Mouse (Mus musculus) hindbrain, embryonic 12.5 days (tissue): ENCODE data around the gene Becn1. TPM values are rescaled to one million over a fixed set of nuclear protein-coding genes. Genes with fewer than 3 reads are reported as not detected.

Source experiments
- ATAC-seq: fragments of 200-750 bp; cut with Nextera tagmentation; 2 replicates; pipeline ENCODE4 v1.8.0; 2017; ENCODE audit warnings: moderate TSS enrichment; ENCODE audit not compliant: low FRiP score
- H3K27ac ChIP-seq: fragments of 300-500 bp; sonication (generic); 2 replicates; pipeline ENCODE4 v1.5.1; 2016; ENCODE audit warnings: mild to moderate bottlenecking
- H3K27me3 ChIP-seq: fragments of 300-500 bp; sonication (generic); 2 replicates; pipeline ENCODE4 v1.6.1; 2016; ENCODE audit warnings: mild to moderate bottlenecking
- H3K36me3 ChIP-seq: fragments of 300-500 bp; sonication (generic); 2 replicates; pipeline ENCODE4 v1.6.1; 2016; ENCODE audit warnings: mild to moderate bottlenecking
- H3K4me1 ChIP-seq: fragments of 300-500 bp; sonication (generic); 2 replicates; pipeline ENCODE4 v1.6.1; 2016
- H3K4me2 ChIP-seq: fragments of 300-500 bp; sonication (generic); replicated peaks from 2 replicates; pipeline ENCODE4 v1.6.1; 2016; ENCODE audit warnings: mild to moderate bottlenecking
- H3K4me3 ChIP-seq: fragments of 300-500 bp; sonication (generic); 2 replicates; pipeline ENCODE4 v1.5.1; 2016; ENCODE audit warnings: mild to moderate bottlenecking
- H3K9ac ChIP-seq: fragments of 300-500 bp; sonication (generic); 2 replicates; pipeline ENCODE4 v1.6.1; 2016; ENCODE audit warnings: mild to moderate bottlenecking, moderate library complexity
- H3K9me3 ChIP-seq: fragments of 300-500 bp; sonication (generic); replicated peaks from 2 replicates; pipeline ENCODE4 v1.6.1; 2016; ENCODE audit warnings: mild to moderate bottlenecking
- whole genome bisulfite sequencing: fragments of 180-500 bp; shearing (Covaris S2); methylation state at CpG from one replicate; pipeline ENCODE4 v1.1.7; 2016; 5-methylcytosine and 5-hydroxymethylcytosine counted together
- polyA plus RNA-seq: library from polyadenylated mRNA; unstranded; fragments of >200 nt; fragmentation: Nextera tagmentation; extraction: Ambion mirVana; gene quantifications from 2 replicates; pipeline ENCODE4 v1.2.1, GENCODE M21; 2016

Gene Becn1
- polyA plus RNA-seq, 1 experiment from 2014 or later, result 158 TPM

GRCm38 (mm10) chr11:101260826-101261380 lies 41.2 kb downstream of the Becn1 start:
- Histone ChIP-seq H3K4me2 (peak overlapping the region; percentile 96), H3K9me3 (no peaks in the 10 kb centered on the region), H3K27ac (0 out of 2 replicates have a peak overlapping the region, but pooled peaks have one; percentile 35), H3K9ac (peak overlapping the region; percentile 77), H3K4me3 (peak overlapping the region; percentile 51), H3K27me3 (peaks cover 54% of the 10 kb centered on the region), H3K4me1 (peaks cover 59% of the 10 kb centered on the region), H3K36me3 (peaks cover 15% of the 10 kb centered on the region; the same call in 1 of the 2 replicates)
- no peak for ATAC-seq
- under 1% methylated on average over 30 of the region's 30 CpGs for WGBS

- peaks cover 54% of the 10 kb centered on the region for H3K4me1 ChIP-seq
- peak; percentile 78 for ATAC-seq
- peaks cover 48% of the 10 kb centered on the region for H3K27me3 ChIP-seq
- peak within 1 kb of the TSS; percentile 77 for H3K9ac ChIP-seq
- under 1% methylated on average over 42 of the region's 43 CpGs for WGBS
- H3K4me3 ChIP-seq, result peak within 1 kb of the TSS; percentile 51
- H3K9me3 ChIP-seq, result no peaks in the 10 kb centered on the region
- H3K36me3 ChIP-seq, result peaks cover 17% of the 10 kb centered on the region; the same call in 1 of the 2 replicates
- peak within 1 kb of the TSS; percentile 96 for H3K4me2 ChIP-seq
- peak within 1 kb of the TSS; percentile 35 for H3K27ac ChIP-seq
Measured at GRCm38 (mm10) chr11:101259948-101260825, 41.9 kb downstream of the Becn1 start, which contains the start of gene Wnk4. TSS of gene Wnk4 (plus strand) at chr11:101260567.

- no peak for ATAC-seq
- peak overlapping the region; percentile 96 for H3K4me2 ChIP-seq
- peaks cover 52% of the 10 kb centered on the region for H3K4me1 ChIP-seq
- H3K4me3 ChIP-seq, result 0 out of 2 replicates have a peak overlapping the region, but pooled peaks have one; percentile 51
- peak overlapping the region; percentile 9; the same call in 1 of the 2 replicates for H3K9ac ChIP-seq
- H3K27me3 ChIP-seq, result peaks cover 40% of the 10 kb centered on the region
- peaks cover 17% of the 10 kb centered on the region; the same call in 1 of the 2 replicates for H3K36me3 ChIP-seq
- WGBS, result 44% methylated on average over 6 of the region's 6 CpGs
- peak overlapping the region; percentile 35 for H3K27ac ChIP-seq
- no peaks in the 10 kb centered on the region for H3K9me3 ChIP-seq
Measured at GRCm38 (mm10) chr11:101259261-101259712, 42.8 kb downstream of the Becn1 start.

GRCm38 (mm10) chr11:101255826-101256775 lies 46.0 kb downstream of the Becn1 start:
- H3K9me3 ChIP-seq, result no peaks in the 10 kb centered on the region
- ATAC-seq, result no peak
- no peak overlapping the region for H3K9ac ChIP-seq
- H3K27me3 ChIP-seq, result peaks cover 9% of the 10 kb centered on the region; the same call in 1 of the 2 replicates
- H3K36me3 ChIP-seq, result peaks cover 17% of the 10 kb centered on the region; the same call in 1 of the 2 replicates
- no peak overlapping the region for H3K27ac ChIP-seq
- H3K4me1 ChIP-seq, result peaks cover 41% of the 10 kb centered on the region
- no peak overlapping the region for H3K4me2 ChIP-seq
- WGBS, result 88% methylated on average over 13 of the region's 13 CpGs
- H3K4me3 ChIP-seq, result no peak overlapping the region

GRCm38 (mm10) chr11:101253613-101254389 lies 48.3 kb downstream of the Becn1 start, which contains the start of gene Vps25:
TSS of gene Vps25 (plus strand) at chr11:101253707.
- peak within 1 kb of the TSS; percentile 79 for H3K4me3 ChIP-seq
- peaks cover 18% of the 10 kb centered on the region for H3K4me1 ChIP-seq
- WGBS, result under 1% methylated on average over 40 of the region's 40 CpGs
- H3K27ac ChIP-seq, result peak within 1 kb of the TSS; percentile 86
- peak; percentile 82 for ATAC-seq
- H3K27me3 ChIP-seq, result no peaks in the 10 kb centered on the region
- no peaks in the 10 kb centered on the region for H3K9me3 ChIP-seq
- peak within 1 kb of the TSS; percentile 94 for H3K4me2 ChIP-seq
- peak within 1 kb of the TSS; percentile 86 for H3K9ac ChIP-seq
- peaks cover 15% of the 10 kb centered on the region; the same call in 1 of the 2 replicates for H3K36me3 ChIP-seq

- Histone ChIP-seq H3K4me2 (peak overlapping the region; percentile 94), H3K9me3 (no peaks in the 10 kb centered on the region), H3K27me3 (peaks cover 1% of the 10 kb centered on the region), H3K4me1 (peaks cover 16% of the 10 kb centered on the region), H3K4me3 (peak overlapping the region; percentile 79), H3K36me3 (0 out of 2 replicates have a peak, but pooled peaks cover 10% of the 10 kb centered on the region), H3K9ac (peak overlapping the region; percentile 86), H3K27ac (peak overlapping the region; percentile 86; the same call in 1 of the 2 replicates)
- no peak for ATAC-seq
- 13% methylated on average over 7 of the region's 7 CpGs for WGBS
Measured at GRCm38 (mm10) chr11:101252941-101253340, 49.1 kb downstream of the Becn1 start.

GRCm38 (mm10) chr11:101251031-101251430 lies 51.1 kb downstream of the Becn1 start:
- H3K27me3 ChIP-seq, result peaks cover 18% of the 10 kb centered on the region
- 83% methylated on average over 2 of the region's 2 CpGs for WGBS
- H3K4me2 ChIP-seq, result no peak overlapping the region
- H3K4me3 ChIP-seq, result no peak overlapping the region
- no peak for ATAC-seq
- no peak overlapping the region for H3K9ac ChIP-seq
- H3K36me3 ChIP-seq, result 0 out of 2 replicates have a peak, but pooled peaks cover 3% of the 10 kb centered on the region
- no peaks in the 10 kb centered on the region for H3K9me3 ChIP-seq
- no peak overlapping the region for H3K27ac ChIP-seq
- H3K4me1 ChIP-seq, result peaks cover 23% of the 10 kb centered on the region

GRCm38 (mm10) chr11:101248258-101248994 lies 53.7 kb downstream of the Becn1 start:
- Histone ChIP-seq H3K4me3 (no peak overlapping the region), H3K36me3 (no peaks in the 10 kb centered on the region), H3K9ac (no peak overlapping the region), H3K4me2 (0 out of 2 replicates have a peak overlapping the region, but pooled peaks have one; percentile 6), H3K9me3 (no peaks in the 10 kb centered on the region), H3K27me3 (peaks cover 37% of the 10 kb centered on the region), H3K4me1 (peaks cover 15% of the 10 kb centered on the region), H3K27ac (no peak overlapping the region)
- WGBS, result 31% methylated on average over 14 of the region's 14 CpGs
- no peak for ATAC-seq

- H3K36me3 ChIP-seq, result no peaks in the 10 kb centered on the region
- H3K4me2 ChIP-seq, result peak overlapping the region; percentile 84
- peaks cover 9% of the 10 kb centered on the region for H3K4me1 ChIP-seq
- ATAC-seq, result no peak
- H3K9ac ChIP-seq, result no peak overlapping the region
- 84% methylated on average over 6 of the region's 6 CpGs for WGBS
- no peak overlapping the region for H3K27ac ChIP-seq
- peaks cover 37% of the 10 kb centered on the region for H3K27me3 ChIP-seq
- no peaks in the 10 kb centered on the region for H3K9me3 ChIP-seq
- peak overlapping the region; percentile 57; the same call in 1 of the 2 replicates for H3K4me3 ChIP-seq
Measured at GRCm38 (mm10) chr11:101247521-101248030, 54.5 kb downstream of the Becn1 start.

- Histone ChIP-seq H3K4me3 (peak overlapping the region; percentile 57), H3K4me2 (peak overlapping the region; percentile 84), H3K36me3 (no peaks in the 10 kb centered on the region), H3K9me3 (no peaks in the 10 kb centered on the region), H3K4me1 (peaks cover 7% of the 10 kb centered on the region; the same call in 1 of the 2 replicates), H3K27ac (peak overlapping the region; percentile 40; the same call in 1 of the 2 replicates), H3K27me3 (peaks cover 37% of the 10 kb centered on the region), H3K9ac (peak overlapping the region; percentile 77)
- ATAC-seq, result no peak; the same call in 1 of the 2 replicates
- 5% methylated on average over 7 of the region's 7 CpGs for WGBS
Measured at GRCm38 (mm10) chr11:101246702-101247012, 55.4 kb downstream of the Becn1 start.
